Mouse (Mus musculus) heart, postnatal 25 days (tissue): ENCODE data around the gene Ino80b. TPM values are rescaled to one million over a fixed set of nuclear protein-coding genes. Genes with fewer than 3 reads are reported as not detected.
A peak's percentile ranks its signal among the peaks of the same experiment; 100 is the strongest.

Experiments used
- DNase-seq: peaks from one replicate; pipeline ENCODE4 v3.0.0; 2022; ENCODE audit warnings: low spot score
- intact Hi-C: fragments of 180-260 bp; cut with DNase I; formaldehyde crosslinking; loops from one replicate; pipeline ENCODE4 v1.15.1; 2025
- total RNA-seq, 2 experiments: library from RNA; stranded (reverse); gene quantifications; 2 replicates each; pipeline ENCODE4 v1.2.3; 2021

Ino80b gene
- total RNA-seq, 2 experiments from 2014 or later = 7.0 to 12.7 TPM

DNA sequence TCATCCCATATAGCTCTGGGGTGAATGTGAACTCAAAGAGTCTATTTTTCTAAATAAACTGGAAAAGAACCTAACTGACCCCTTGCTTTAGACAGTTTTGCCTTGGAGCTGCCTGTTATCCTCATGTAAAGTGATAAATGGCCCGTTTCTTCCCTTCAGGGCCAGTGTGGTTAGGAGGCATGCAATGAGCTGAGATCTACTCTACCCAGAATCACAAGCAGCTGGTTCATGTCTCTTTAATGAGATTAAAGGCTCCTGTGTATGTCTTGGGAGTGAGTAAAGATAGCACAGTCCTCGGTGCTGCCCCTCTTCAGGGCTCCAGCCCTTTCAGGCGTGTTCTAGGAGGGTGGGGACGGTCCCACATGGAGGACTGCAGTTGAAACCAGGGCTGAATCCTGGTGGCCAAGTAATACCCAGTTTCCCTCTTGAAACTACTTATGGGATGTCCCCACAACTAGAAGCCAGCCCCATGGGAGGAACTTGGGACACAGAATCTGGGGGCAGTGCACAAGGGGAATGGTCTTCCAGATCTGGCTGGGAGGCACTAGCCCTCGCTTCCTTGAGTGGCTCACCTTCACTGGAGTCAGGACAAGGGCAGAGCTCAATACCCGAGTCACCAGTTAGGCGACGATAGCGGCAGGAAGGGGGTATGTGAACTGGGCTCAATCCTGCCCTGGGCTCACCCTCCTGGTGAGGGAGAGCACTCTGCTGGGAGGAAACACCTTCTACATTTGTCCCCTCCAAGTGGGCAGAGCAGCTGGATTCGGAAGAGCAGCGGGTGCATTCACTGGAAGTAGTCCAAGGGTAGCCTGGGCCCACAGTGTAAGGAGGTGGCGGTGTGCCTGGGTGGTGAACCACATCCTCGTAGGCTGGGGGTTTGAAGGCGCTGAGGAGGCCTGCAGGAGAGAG lies 6.2 kb downstream of the Ino80b start:
- no peak for DNase-seq
- intact Hi-C loops = no loop called here

DNA sequence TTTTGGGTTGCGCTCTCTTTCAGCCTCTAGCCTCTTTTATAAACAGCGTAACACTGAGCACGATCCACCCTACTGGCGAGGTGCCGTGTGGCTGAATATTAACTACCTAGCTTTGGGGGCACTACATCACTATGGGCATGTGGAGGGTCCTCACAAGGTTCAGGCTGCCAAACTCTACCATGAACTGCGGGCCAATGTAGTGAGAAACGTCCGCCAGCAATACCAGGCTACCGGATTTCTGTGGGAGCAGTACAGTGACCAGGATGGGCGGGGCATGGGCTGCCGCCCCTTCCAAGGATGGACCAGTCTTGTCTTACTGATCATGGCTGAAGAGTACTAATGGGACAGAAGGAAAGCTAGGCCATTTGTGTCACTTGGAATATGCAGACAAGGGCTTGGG lies 6.9 kb downstream of the Ino80b start:
- intact Hi-C loops = no loop called here
- DNase-seq = no peak

DNA sequence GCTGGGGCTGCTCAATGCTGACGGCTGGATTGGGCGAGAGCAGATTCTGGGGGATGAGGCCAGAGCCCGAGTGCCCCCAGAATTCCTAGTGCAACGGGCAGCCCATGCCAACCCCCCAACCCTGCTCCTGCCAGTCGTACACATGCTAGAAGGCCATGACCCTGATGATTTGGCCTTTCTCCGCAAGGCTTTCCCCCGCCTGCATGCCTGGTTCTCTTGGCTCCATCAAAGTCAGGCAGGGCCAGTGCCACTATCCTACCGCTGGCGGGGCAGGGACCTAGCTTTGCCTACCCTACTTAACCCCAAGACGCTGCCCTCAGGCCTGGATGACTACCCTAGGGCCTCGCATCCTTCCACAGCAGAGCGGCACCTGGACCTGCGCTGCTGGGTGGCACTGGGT lies 7.6 kb downstream of the Ino80b start:
- intact Hi-C loops = no loop called here
- no peak for DNase-seq

DNA sequence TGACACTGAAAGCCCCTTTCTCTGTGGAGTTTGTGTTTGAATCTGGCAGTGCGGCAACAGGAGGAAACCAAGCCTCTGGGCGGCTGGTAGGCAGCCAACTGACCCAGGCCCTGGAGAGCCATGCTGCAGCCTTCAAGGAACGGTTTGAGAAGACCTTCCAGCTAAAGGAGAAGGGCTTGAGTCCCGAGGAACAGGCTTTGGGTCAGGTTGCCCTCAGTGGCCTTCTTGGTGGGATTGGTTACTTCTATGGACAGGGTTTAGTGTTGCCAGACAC lies 8.1 kb downstream of the Ino80b start:
- intact Hi-C loops = no loop called here
- no peak for DNase-seq

DNA sequence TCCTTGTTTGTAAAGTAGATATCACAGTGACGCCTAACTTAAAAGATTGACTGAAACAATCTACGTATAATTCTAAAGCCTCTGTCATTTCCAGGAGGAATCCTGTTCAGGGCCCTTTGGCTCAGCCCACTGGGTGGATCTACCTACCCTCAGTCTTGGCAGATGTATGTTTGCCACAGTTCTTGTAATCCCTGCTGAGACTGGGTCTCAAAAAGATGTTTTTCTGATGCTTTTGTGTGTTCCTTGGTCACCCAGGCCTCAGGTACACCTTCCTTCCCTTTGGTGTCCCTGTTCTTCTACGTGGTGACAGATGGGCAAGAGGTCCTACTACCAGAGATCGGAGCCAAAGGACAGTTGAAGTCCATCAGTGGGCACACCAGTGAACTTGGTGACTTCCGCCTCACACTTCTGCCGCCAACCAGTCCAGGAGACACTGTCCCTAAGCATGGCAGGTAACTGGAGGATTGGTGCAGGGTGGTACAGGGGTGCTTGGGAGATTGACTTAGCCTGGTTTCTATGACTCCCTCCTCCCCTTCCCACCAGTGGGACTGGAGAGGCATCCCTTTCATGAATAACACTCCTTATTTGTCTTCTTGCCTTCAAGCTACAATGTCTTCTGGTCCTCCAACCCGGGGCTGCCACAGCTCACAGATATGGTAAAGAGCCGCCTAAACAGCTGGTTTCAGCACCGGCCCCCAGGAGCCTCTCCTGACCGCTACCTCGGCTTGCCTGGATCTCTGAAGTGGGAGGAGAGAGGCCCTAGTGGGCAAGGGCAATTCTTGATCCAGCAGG lies 8.7 kb downstream of the Ino80b start:
- DNase-seq = no peak
- intact Hi-C loops = no loop called here

DNA sequence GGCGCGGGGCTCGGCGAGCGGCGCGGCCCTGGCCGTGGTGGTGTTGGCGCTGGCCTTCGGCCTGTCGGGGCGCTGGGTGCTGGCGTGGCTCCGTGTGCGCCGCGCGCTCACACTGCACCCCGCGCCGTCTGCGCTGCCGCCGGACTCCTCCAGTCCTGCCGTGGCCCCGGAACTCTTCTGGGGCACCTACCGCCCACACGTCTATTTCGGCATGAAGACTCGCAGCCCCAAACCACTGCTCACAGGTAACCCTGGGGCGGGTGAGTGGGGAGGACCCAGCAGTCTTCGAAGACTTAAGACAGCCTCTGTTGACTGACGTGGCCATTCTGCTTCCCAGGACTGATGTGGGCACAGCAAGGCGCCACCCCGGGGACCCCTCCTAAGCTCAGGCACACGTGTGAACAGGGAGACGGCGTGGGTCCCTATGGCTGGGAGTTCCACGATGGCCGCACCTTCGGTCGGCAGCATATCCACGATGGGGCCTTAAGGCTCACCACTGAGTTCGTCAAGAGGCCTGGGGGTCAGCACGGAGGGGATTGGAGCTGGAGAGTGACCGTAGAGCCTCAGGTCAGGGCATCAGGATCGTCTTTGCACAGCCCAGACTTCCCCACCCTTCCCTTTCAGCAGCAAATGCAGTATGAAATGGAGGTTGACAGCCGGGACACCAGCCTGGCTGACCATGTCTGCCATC lies 9.4 kb downstream of the Ino80b start:
- no peak for DNase-seq
- intact Hi-C loops = loop anchor here (2.0 kb wide), 1 partner anchor 43 kb away; no protein-coding TSS in a partner anchor

DNA sequence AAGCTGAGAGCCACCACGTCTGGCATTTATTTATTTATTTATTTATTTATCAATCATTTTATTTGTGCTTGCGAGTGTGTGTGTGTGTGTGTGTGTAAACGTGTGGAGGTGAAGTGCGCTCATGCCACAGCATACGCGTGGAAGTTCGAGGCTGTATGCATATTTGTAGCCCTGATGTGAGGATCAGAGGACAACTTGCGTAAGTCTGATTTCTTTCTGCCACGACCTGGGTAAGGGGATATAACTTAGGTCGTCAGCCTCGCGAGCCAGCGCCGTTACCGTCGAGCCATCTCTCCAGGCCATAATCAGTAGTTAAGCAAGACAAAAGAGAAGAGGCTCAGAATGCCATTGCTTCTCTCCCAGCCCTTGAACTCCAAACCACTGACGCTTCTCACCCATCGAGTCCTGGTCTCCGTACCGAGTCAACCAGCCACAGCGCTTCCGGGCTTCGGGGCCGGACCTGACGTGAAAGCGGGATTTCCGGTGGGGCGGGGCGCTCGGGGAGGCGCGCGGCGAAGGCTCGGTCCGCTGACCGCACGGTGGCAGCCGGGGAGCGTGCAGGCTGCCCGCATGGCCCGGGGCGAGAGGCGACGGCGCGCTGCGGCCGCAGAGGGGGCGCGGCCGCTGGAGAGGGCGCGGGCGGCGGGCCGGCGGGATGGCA lies 10.1 kb downstream of the Ino80b start, which contains the start of gene Mogs:
Gene Mogs (plus strand): TSS at position 486 of the 661 bp plus-strand sequence.
- intact Hi-C loops = loop anchor here (2.0 kb wide), 1 partner anchor 44 kb away; no protein-coding TSS in a partner anchor
- peak; percentile 91 for DNase-seq

DNA sequence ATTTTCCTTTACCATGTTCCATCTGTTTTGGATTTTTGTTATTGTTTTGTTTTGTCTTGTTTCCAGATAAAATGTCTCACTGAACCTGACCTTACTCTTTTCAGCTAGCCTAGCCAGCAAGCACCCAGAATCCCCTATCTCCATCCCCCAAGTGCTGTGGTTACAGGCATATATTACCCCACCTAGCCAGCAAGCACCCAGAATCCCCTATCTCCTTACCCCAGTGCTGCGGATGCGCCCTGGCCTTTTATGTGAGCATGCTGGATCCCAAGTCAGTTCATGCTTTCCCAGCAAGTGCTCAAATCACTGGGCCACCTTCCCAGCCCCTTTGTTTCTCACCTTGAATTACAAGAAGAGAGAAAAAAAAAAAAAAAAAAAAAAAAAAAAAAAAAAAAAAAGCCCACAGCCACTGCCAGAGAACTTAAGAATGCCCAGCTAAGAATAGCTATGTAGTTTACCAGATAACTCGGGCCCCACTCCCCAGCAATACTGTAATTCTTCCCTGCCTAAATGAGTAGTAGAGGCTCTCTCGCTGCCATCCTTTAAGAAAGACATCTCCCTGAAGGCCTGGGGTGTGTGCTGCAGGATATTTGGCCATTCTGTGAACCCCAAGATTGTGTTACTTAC lies 13.6 kb downstream of the Ino80b start:
- DNase-seq = no peak
- intact Hi-C loops = no loop called here

DNA sequence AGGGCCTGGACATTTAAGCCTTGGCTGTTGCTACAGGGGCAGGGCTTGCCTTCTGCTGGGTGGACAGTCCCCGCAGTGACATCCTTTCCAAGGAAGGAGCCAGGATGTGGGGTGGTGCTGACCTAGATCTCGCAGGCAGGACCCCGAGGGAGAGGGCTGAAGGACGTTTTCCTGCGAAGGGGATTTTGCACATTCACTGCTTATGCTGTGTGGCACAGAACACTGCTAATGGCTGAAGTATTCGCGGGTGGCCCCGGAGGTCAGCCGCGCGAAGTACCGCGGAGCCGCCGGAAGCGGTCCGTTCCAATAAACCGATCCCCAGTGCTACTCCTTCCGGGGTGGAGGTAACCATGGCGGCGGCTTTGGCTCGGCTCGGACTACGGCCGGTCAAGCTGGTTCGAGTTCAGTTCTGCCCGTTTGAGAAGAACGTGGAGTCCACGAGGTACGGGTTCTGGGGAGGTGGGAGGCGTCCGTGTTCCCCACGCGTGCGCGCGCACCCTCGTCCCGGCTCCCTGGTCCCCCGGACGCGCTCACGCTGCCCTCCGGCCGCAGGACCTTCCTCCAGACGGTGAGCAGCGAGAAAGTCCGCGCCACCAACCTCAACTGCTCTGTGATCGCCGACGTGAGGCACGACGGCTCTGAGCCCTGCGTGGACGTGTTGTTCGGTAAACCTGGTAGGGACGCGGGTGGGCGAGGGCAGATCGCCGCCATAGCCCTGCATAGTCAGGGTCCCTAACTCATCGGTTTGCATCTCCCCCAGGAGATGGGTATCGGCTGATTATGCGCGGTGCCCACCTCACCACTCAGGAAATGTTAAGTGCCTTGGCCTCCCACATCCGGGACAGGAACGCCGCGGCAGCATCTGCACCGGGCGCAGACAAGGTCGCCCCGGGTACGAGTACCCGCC lies 16.2 kb downstream of the Ino80b start, which contains the start of gene Mrpl53:
Gene Mrpl53 (plus strand): TSS at position 279 of the 907 bp plus-strand sequence.
- DNase-seq = peak; percentile 72
- intact Hi-C loops = loop anchor here (5.0 kb wide), 1 partner anchor 158 kb away; no protein-coding TSS in a partner anchor

DNA sequence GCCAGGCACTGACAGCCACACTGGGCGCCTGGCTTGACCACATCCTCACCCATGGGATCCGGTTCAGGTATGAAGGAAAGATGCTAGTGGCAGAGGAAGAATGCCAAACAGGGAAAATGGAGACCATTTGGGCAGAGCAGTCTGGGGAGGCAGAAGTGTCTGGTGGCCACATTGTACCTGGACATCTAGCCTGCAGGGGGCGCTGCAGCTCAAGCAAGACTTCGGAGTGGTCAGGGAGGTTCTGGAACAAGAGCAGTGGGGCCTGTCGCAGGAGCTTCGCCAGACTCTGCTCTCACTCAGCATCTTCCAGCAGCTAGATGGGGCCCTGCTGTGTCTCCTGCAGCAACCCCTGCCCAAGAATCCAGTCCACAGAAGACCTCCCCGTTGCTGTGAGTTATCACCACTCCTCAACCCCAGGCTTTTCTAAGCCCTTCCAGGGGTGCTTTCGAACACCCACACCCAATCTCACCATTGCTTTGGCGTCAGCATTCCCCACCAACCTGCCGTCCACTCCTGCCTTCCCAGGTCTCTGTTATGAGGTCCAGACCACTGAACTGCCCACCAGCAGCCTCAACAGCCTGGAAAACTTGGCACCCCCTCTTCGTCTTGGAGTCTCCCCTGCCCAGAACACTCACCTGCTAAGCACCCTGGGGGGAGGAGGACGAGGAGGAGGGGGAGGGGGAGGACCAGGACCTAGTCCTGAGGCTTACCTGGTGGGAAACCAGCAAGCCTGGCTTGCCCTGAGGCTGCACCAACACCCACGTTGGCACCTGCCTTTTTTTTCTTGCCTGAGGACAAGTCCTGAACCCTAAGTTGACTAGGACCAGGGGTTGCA lies 17.4 kb downstream of the Ino80b start:
- no peak for DNase-seq
- intact Hi-C loops = loop anchor here (5.0 kb wide), 1 partner anchor 160 kb away; no protein-coding TSS in a partner anchor

DNA sequence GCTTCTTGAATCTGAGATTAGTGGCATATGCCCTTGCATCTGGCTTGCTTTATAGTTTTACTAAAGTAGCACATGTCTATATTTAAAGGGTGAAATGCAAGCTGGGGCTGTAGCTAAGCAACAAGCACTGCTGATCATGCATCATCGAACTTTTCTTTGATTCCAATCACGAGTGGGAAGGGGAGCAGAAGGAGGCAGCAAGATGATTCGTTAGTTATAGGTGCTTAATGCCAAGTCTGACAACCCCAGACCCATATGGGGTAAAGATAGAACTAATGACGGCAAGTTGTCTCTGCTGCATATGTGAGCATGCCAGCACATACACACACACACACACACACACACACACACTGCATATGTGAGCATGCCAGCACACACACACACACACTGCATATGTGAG lies 21.1 kb downstream of the Ino80b start:
- intact Hi-C loops = no loop called here
- DNase-seq = no peak

DNA sequence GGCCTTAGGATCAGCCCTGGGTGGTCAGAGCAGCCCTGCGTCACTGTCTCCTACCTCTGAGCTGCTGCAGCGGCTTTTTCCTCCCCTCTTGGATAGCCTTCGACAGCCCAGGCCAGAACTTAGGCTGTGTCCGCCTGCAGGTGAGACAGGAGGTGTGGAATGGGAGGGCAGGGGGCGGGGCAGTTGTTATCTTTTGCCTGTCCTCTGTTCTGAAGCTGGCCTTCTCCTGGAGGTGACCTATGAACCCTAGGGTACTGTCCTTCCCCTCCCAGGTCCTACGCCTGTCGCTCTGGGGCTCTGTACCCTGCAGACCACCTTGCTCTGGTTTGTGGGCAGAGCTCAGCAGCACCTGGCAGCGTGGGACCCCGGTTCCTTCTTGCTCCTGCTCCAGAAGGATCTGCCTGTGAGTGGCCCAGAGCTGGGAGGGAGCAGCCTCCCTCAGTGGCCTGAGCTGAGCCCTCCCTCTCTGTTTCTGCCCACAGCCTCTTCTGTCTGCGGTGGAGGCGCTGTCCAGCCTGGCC lies 22.0 kb downstream of the Ino80b start:
- DNase-seq = no peak
- intact Hi-C loops = no loop called here

DNA sequence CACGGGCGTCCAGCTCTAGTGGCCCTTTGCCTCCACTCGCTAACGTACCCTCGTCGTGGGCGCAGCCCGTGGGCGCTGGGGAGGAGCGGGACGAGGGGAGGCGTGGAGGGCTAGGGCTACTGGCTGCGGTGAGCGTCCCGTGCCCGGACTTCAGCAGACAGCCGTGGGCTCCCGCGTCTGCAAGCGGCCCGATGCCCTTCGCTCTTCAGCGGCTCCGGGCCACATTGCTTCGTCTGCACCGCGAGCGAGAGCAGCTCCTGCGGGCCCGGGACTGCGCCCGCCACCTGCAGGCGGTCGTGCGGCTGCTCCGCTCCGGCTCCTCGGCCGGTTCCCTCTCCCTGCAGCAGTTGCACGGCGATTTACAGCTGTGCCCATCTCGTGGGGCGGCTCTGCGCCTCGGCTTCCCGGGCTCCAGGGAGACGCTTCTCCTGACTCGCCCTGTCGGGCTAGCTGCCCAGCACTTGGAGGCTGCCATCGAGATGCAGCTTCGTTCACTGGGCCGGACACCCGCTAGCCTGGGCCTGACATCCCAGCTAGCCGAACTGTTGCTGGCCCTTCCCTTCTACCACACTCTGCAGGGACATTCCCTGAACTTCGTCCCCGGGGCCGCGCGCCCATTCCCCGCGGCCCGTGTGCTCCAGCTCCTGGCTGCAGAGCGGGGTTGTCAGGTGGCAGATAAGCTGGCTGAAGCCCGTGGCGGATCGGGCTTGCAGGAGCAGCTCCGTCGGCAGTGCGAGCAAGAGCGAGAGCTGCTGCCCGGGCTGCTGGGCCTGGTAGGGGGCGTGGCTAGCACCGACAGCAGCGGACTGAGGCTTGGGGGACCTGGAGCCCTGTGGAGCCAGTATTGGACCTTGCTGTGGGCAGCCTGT lies 23.3 kb downstream of the Ino80b start:
- intact Hi-C loops = loop anchor here (1.0 to 2.0 kb wide), 2 partner anchors 47 to 105 kb away; partner anchors contain the start of genes Aup1 and Htra2
- no peak for DNase-seq

DNA sequence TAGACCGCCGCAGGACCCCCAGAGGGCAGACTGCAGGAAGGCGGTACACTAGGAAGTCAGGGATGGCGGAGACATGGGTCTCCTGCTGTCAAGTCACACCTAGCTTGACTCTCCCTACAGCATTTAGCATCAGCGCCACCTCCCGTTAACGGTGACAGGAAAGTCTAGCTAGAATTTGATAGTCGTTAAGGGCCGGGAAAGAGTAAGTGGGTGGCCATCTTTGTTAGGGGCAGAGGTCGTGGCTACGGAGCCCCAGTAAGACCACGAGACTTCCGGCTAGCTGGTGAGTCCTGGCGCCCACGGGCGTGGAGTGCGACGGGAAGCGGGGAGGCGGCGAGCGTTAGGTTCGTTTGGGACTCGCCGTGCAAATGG lies 23.9 kb downstream of the Ino80b start, which contains the start of the genes Ccdc142 and Gm42688:
Gene Ccdc142 (plus strand): TSS at position 286 of the 372 bp plus-strand sequence.
Gene Gm42688 (plus strand): TSS at position 302 of the 372 bp plus-strand sequence.
- peak; percentile 83 for DNase-seq
- intact Hi-C loops = loop anchor here (1.0 to 2.0 kb wide), 2 partner anchors 47 to 104 kb away; partner anchors contain the start of genes Aup1 and Htra2

DNA sequence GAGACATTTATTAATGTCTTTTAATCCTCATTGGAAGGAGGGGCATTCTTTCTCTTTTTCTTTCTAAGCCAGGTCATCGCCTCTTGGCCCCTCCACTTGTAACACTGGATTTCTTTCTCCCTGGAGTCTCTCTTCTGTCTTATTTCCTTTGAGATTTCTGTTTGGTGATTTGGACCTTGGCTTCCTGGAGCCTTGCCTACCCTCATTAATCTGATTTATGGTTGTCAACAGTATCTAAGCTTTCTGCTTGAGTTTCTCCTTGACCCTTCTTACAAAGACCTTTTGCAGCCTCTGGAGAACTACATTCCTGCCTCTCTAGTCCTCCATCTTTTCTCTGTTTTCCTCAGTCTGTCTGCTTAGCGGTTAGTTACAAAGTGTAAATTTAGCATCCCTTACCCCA lies 26.8 kb downstream of the Ino80b start:
- intact Hi-C loops = no loop called here
- DNase-seq = no peak

DNA sequence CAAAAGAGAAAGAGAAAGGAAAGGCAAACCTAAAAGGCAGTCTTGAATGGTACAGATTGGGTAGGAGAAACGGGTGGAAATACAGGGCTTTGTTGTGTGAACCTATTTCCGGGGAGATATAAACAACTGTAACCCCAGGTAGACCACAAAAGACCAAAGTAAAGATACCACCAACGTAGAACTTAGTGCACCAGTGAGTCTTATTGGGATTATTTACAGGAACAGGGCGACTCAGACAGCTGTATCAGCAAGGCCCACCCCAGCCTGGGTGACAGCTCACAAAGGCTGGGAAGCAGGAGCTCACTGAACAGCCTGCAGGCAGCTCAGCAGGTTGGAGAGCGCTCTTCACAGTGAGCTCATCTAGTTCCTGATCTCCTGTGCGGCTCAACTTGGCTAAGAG lies 29.3 kb downstream of the Ino80b start:
- intact Hi-C loops = no loop called here
- no peak for DNase-seq
